Mouse (Mus musculus) midbrain, embryonic 11.5 days (tissue): ENCODE measurements around the gene Rpn2. TPM values are rescaled to one million over a fixed set of nuclear protein-coding genes. Genes with fewer than 3 reads are reported as not detected.

Source experiments
- ATAC-seq: fragments of 200-750 bp; cut with Nextera tagmentation; 2 replicates; pipeline ENCODE4 v1.8.0; 2017; ENCODE audit warnings: moderate TSS enrichment, moderate library complexity; ENCODE audit not compliant: low FRiP score
- DNase-seq: peaks from one replicate; pipeline ENCODE4 v3.0.0; 2015; ENCODE audit warnings: low spot score; ENCODE audit errors: missing footprints
- H3K27ac ChIP-seq: fragments of 300-500 bp; sonication (generic); 2 replicates; pipeline ENCODE4 v1.5.1; 2014; ENCODE audit warnings: low read depth, low read length
- H3K27me3 ChIP-seq: fragments of 300-500 bp; sonication (generic); 2 replicates; pipeline ENCODE4 v1.6.1; 2014; ENCODE audit warnings: mild to moderate bottlenecking, low read length, moderate library complexity, mixed read lengths; ENCODE audit not compliant: control insufficient read depth, insufficient read depth
- H3K36me3 ChIP-seq: fragments of 300-500 bp; sonication (generic); 2 replicates; pipeline ENCODE4 v1.6.1; 2014; ENCODE audit warnings: mild to moderate bottlenecking, low read length, moderate library complexity, mixed read lengths; ENCODE audit not compliant: control insufficient read depth, insufficient read depth
- H3K4me1 ChIP-seq: fragments of 300-500 bp; sonication (generic); 2 replicates; pipeline ENCODE4 v1.6.1; 2014; ENCODE audit warnings: low read length; ENCODE audit not compliant: control insufficient read depth, insufficient read depth
- H3K4me2 ChIP-seq: fragments of 300-500 bp; sonication (generic); 2 replicates; pipeline ENCODE4 v1.6.1; 2014; ENCODE audit warnings: mild to moderate bottlenecking, moderate library complexity
- H3K4me3 ChIP-seq: fragments of 300-500 bp; sonication (generic); 2 replicates; pipeline ENCODE4 v1.5.1; 2014; ENCODE audit warnings: low read depth, low read length
- H3K9ac ChIP-seq: fragments of 300-500 bp; sonication (generic); 2 replicates; pipeline ENCODE4 v1.6.1; 2014; ENCODE audit warnings: low read length
- H3K9me3 ChIP-seq: fragments of 300-500 bp; sonication (generic); 2 replicates; pipeline ENCODE4 v1.6.1; 2016; ENCODE audit warnings: low read length; ENCODE audit not compliant: control insufficient read depth
- WGBS: fragments of 180-500 bp; shearing (Covaris S2); extraction: QIAGEN DNeasy Blood & Tissue Kit; methylation state at CpG from one replicate; pipeline ENCODE4 v1.1.7; 2014; 5-methylcytosine and 5-hydroxymethylcytosine counted together
- polyA plus RNA-seq: library from polyadenylated mRNA; unstranded; fragments of >200 nt; fragmentation: Nextera tagmentation; extraction: Ambion mirVana; gene quantifications from 2 replicates; pipeline ENCODE4 v1.2.1, GENCODE M21; 2014

The Rpn2 gene
- polyA plus RNA-seq, 1 experiment from 2014 or later: 237 TPM

DNA sequence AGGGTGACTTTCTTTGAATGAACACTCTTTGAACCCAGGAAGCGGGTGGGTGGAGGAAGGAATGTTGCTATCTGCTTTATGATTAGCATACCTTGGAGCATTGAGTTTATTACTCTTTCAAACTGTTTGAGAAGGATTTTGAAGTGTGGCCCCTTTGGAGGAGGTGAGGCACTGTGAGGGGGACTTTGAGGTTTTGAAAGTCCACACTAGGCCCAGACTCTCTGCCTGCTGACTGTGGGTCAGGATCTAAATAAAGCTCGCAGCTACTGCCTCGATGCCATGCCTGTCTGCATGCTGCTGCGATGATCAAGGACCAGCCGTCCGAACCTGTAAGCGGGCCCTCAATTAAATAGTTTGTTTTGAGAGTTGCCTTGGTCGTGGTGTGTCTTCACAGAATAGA, 96.2 kb downstream of the Rpn2 start:
- peak; percentile 51 for DNase-seq
- no peak for ATAC-seq
- no peak overlapping the region for H3K4me2 ChIP-seq
- peaks cover 19% of the 10 kb centered on the region for H3K4me1 ChIP-seq
- 60% methylated on average over 7 of the region's 8 CpGs for WGBS
- H3K36me3 ChIP-seq: no peaks in the 10 kb centered on the region
- no peak overlapping the region for H3K9ac ChIP-seq
- H3K27me3 ChIP-seq: no peaks in the 10 kb centered on the region
- no peaks in the 10 kb centered on the region for H3K9me3 ChIP-seq
- no peak overlapping the region for H3K27ac ChIP-seq
- H3K4me3 ChIP-seq: no peak overlapping the region

Other genes with a start within 250 kb of the Rpn2 start
- 5.2 and 6.0 TPM in 2 replicates for gene Soga1, start 199.8 kb upstream of the Rpn2 start, polyA plus RNA-seq
- not detected in 2 replicates for gene Tldc2, start 192.0 kb upstream of the Rpn2 start, polyA plus RNA-seq
- 21.0 and 21.7 TPM in 2 replicates for gene Samhd1, start 143.8 kb upstream of the Rpn2 start, polyA plus RNA-seq
- 42.5 and 45.5 TPM in 2 replicates for gene Rbl1, start 74.5 kb upstream of the Rpn2 start, polyA plus RNA-seq
- gene Mroh8, start 532 bp downstream of the Rpn2 start, polyA plus RNA-seq: 0.43 and 0.68 TPM in 2 replicates
- gene Ghrh, start 68.5 kb downstream of the Rpn2 start, polyA plus RNA-seq: 0.48 and 1.6 TPM in 2 replicates
- 34.7 and 35.9 TPM in 2 replicates for gene Manbal, start 88.6 kb downstream of the Rpn2 start, polyA plus RNA-seq
- 11.2 and 14.0 TPM in 2 replicates for gene Src, start 139.4 kb downstream of the Rpn2 start, polyA plus RNA-seq